In genomic region chr12:76472046-76472445, GRCm38 (mm10) we compare ENCODE assay signal across 8 mouse cellular contexts. TPM values are rescaled to one million over a fixed set of nuclear protein-coding genes. Genes with fewer than 3 reads are reported as not detected.
DNase-seq lines count a peak whose midpoint lies in the region; ATAC-seq and TF ChIP-seq lines count a peak whose summit lies in the region.

No protein-coding gene starts in this region.

- H3K9me3 ChIP-seq in forebrain, embryonic 12.5 days: no peaks in the 10 kb centered on the region
- no peaks in the 10 kb centered on the region for H3K9me3 ChIP-seq in midbrain, postnatal 0 days (ENCODE audit: low read length)

- 11% methylated on average over 4 of the region's 4 CpGs for WGBS in forebrain, embryonic 12.5 days
- 5% methylated on average over 4 of the region's 4 CpGs for WGBS in midbrain, postnatal 0 days
- 2% methylated on average over 4 of the region's 4 CpGs for WGBS in thymus, adult 2 months

- no peaks in the 10 kb centered on the region for H3K27me3 ChIP-seq in forebrain, embryonic 12.5 days
- H3K27me3 ChIP-seq in midbrain, postnatal 0 days (ENCODE audit: insufficient read depth, low read length): no peaks in the 10 kb centered on the region
- H3K27me3 ChIP-seq in thymus, adult 2 months (ENCODE audit: control insufficient read depth, insufficient read depth, low read length): no peaks in the 10 kb centered on the region

- TF ChIP-seq CTCF in midbrain, postnatal 0 days (IDR thresholded peaks at IDR 0.05): peak; percentile 77
- no peak for TF ChIP-seq CTCF in thymus, adult 2 months (IDR thresholded peaks at IDR 0.05; ENCODE audit: borderline replicate concordance, control insufficient read depth, extremely low read depth, insufficient read depth, low read length, poor library complexity)

- DNase-seq in urinary bladder, postnatal 25 days (ENCODE audit: low spot score): peak; percentile 68
- no peak for DNase-seq in urinary bladder, adult 18-20 months (ENCODE audit: low spot score in 2 of 2)
- peak; percentile 29 for DNase-seq in c-Kit-positive CD71-positive TER-119-negative erythroid progenitor cells, embryonic 14.5 days (ENCODE audit: low read depth)
- peak; percentile 74 for DNase-seq in induced T-regulatory cell, adult 2 months (ENCODE audit: low read depth)
- DNase-seq in left cerebral cortex, postnatal 25 days (ENCODE audit: low spot score in 2 of 2): peak; percentile 67 to 75
- peak; percentile 79 for DNase-seq in midbrain, postnatal 0 days (ENCODE audit: low spot score)
- peak; percentile 54 for DNase-seq in thymus, adult 2 months

- no peak overlapping the region for H3K27ac ChIP-seq in forebrain, embryonic 12.5 days
- no peak overlapping the region for H3K27ac ChIP-seq in midbrain, postnatal 0 days (ENCODE audit: low read depth, low read length)
- H3K27ac ChIP-seq in thymus, adult 2 months (ENCODE audit: control insufficient read depth, insufficient read depth, low read length): no peak overlapping the region

- no peak overlapping the region for H3K4me3 ChIP-seq in forebrain, embryonic 12.5 days (replicated peaks)
- no peak overlapping the region for H3K4me3 ChIP-seq in midbrain, postnatal 0 days (ENCODE audit: low read depth, low read length)
- no peak overlapping the region for H3K4me3 ChIP-seq in thymus, adult 2 months (ENCODE audit: control insufficient read depth, insufficient read depth, low read length)

- TF ChIP-seq POLR2A in thymus, adult 2 months (IDR thresholded peaks at IDR 0.05; ENCODE audit: control insufficient read depth, extremely low read depth, insufficient read depth, low read length, poor library complexity): no peak

- H3K4me2 ChIP-seq in forebrain, embryonic 12.5 days: no peak overlapping the region
- no peak overlapping the region for H3K4me2 ChIP-seq in midbrain, postnatal 0 days (ENCODE audit: low read depth, low read length, poor library complexity, severe bottlenecking)

- H3K9ac ChIP-seq in forebrain, embryonic 12.5 days: no peak overlapping the region
- H3K9ac ChIP-seq in midbrain, postnatal 0 days (replicated peaks; ENCODE audit: low read length, poor library complexity, severe bottlenecking): no peak overlapping the region

- no peaks in the 10 kb centered on the region for H3K4me1 ChIP-seq in forebrain, embryonic 12.5 days
- H3K4me1 ChIP-seq in midbrain, postnatal 0 days (ENCODE audit: insufficient read depth, low read length): no peaks in the 10 kb centered on the region
- no peaks in the 10 kb centered on the region for H3K4me1 ChIP-seq in thymus, adult 2 months (replicated peaks; ENCODE audit: control insufficient read depth, insufficient read depth, low read length)

- intact Hi-C loops in left cerebral cortex, postnatal 25 days (cut with DNase I): loop anchor here (5.0 kb wide), 1 partner anchor 130 kb away; no protein-coding TSS in a partner anchor

- peak; percentile 39; the same call in 1 of the 2 replicates for ATAC-seq in forebrain, embryonic 12.5 days (ENCODE audit: low FRiP score)
- 0 out of 2 replicates have a peak, but pooled peaks have one; percentile 13 for ATAC-seq in midbrain, postnatal 0 days (ENCODE audit: low FRiP score)

- H3K36me3 ChIP-seq in forebrain, embryonic 12.5 days (replicated peaks): no peaks in the 10 kb centered on the region
- H3K36me3 ChIP-seq in midbrain, postnatal 0 days (ENCODE audit: insufficient read depth, low read length): no peaks in the 10 kb centered on the region
- H3K36me3 ChIP-seq in thymus, adult 2 months (ENCODE audit: control insufficient read depth, insufficient read depth, low read length): no peaks in the 10 kb centered on the region

RNA-seq across cellular contexts. Expression of gene Ppp1r36, which starts 54.7 kb away (rescaled TPM):
- 0.13 and 0.93 TPM in 2 replicates for polyA plus RNA-seq in forebrain, embryonic 12.5 days (2016; fragmentation: Nextera tagmentation; extraction: Ambion mirVana)
- total RNA-seq in left cerebral cortex, postnatal 25 days (2021): 1 to 10 TPM in 1 of 2 experiments, under 1 TPM in 1; 0.39 to 1.3 TPM
- 0.27 and 0.94 TPM in 2 replicates for total RNA-seq in midbrain, postnatal 0 days (2014; rRNA removed)
- polyA plus RNA-seq in midbrain, postnatal 0 days (2015; fragmentation: Nextera tagmentation; extraction: Ambion mirVana): 1.5 and 2.0 TPM in 2 replicates
- not detected in 2 replicates for polyA plus RNA-seq in thymus, adult 2 months (2012; rRNA removed)

RNA-seq across cellular contexts. Expression of gene Plekhg3, which starts 58.6 kb away (rescaled TPM):
- 1.0 TPM in 2 replicates for polyA plus RNA-seq in forebrain, embryonic 12.5 days (2016; fragmentation: Nextera tagmentation; extraction: Ambion mirVana)
- total RNA-seq in left cerebral cortex, postnatal 25 days (2021): 10 to 100 TPM; 11.4 to 11.9 TPM
- total RNA-seq in midbrain, postnatal 0 days (2014; rRNA removed): 6.2 and 8.4 TPM in 2 replicates
- polyA plus RNA-seq in midbrain, postnatal 0 days (2015; fragmentation: Nextera tagmentation; extraction: Ambion mirVana): 0.71 and 1.2 TPM in 2 replicates
- polyA plus RNA-seq in thymus, adult 2 months (2012; rRNA removed): 12.0 and 13.6 TPM in 2 replicates

Comparison
In these comparisons a context has a peak if more than half of its experiments do, and no peak if none do; other contexts are left out.
1. DNase-seq: peak in urinary bladder, postnatal 25 days (single experiment), c-Kit-positive CD71-positive TER-119-negative erythroid progenitor cells, embryonic 14.5 days (single experiment), induced T-regulatory cell, adult 2 months (single experiment), left cerebral cortex, postnatal 25 days (2 of 2), midbrain, postnatal 0 days (single experiment) and thymus, adult 2 months (single experiment); none in urinary bladder, adult 18-20 months (0 of 2).